Mouse (Mus musculus) embryo, embryonic 11 days (tissue): ENCODE results near the gene Akap2.

Source experiments
- DNase-seq: peaks from one replicate; pipeline ENCODE4 v3.0.0-alpha.2; 2015

The Akap2 gene

DNA sequence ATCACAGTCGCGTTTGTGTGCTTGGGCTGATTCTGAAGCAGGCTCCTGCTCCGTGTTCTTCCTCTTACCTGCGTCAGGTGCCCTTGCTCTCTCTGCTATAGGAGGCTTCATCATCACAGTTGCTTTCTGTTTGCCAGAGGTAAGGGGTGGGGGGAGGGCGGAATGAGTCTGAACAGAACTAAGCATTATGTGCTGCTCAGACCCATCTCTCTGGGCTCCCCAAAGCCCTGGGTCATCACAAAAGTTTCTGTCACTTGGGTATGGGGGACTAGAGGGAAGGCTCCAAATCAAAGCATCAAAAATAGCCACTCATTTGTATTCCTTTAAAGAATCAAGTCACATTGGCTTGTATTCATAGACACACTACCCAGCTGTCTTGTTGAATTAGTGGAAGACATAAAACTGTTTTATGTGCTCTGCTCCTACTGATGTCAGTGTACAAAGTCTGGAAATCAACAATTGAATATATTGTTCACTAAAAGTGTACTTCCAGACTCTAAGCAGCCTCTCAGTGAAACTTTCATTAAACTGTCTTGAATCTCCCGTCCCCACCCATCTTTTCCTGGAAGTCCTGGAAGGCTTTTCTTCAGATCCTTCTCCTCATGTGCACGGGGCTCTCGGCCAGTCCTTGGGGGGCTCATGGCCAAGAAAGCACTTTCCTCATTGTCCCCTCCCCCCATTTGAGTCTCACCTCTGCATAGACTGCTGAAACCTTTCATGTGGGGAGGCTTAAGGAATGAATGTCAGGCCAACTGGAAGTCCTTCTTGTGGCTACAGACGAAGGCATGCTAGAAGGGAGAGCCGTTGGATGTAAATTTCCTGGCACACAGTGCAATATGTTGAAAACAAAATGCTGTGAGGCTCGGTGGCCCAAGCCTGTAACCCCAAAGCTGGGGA, 13.6 kb upstream of the Akap2 start:
- DNase-seq, result no peak

GRCm38 (mm10) chr4:57704575-57704974, 12.9 kb upstream of the Akap2 start:
- no peak for DNase-seq

DNA sequence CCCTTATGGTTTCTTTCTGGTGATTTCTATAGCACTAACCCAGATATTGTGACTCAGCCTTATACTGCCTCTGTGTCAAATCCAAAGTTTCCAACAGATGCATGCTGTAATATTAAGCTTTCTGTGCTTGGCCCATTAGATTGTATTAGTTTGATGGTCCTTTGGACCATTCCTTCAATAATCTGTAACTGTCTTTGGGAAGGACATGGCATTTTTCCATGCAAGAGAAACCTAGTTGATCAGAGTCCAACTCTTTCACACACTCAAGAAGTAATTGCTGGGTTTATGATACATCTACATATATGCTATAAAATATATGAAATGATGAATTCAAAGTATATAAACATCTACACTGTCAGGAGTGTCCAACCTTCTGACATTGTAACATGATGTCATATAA, 1.6 kb upstream of the Akap2 start:
- no peak for DNase-seq

GRCm38 (mm10) chr4:57716735-57717134, 722 bp upstream of the Akap2 start:
- peak; percentile 52 for DNase-seq

- no peak for DNase-seq
Measured at GRCm38 (mm10) chr4:57719370-57719769, 1.9 kb downstream of the Akap2 start.

DNA sequence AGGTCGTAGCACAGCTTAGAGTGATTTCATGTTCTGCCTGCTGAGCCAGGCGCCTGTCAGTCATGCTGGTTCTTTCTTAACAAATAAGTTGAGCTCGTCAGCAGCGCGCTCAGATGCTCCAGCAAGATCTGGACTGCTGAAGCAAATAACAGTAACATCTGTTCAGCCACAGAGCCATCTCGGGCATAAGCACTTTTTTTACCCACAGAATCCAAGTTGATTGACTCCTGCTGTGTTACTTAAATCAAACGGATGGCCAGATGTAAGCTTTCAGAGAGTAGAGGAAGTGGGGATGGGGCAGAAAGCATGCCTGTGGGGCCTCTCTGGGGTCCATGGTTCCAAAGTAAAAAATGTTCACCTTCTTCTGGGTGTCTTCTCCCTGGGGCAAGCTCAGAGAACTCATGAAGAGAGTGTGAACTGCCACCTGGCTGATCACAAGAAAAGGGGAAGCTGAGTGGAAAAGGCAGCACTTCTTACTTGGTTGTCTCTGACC, 3.5 kb downstream of the Akap2 start:
- peak; percentile 62 for DNase-seq

DNA sequence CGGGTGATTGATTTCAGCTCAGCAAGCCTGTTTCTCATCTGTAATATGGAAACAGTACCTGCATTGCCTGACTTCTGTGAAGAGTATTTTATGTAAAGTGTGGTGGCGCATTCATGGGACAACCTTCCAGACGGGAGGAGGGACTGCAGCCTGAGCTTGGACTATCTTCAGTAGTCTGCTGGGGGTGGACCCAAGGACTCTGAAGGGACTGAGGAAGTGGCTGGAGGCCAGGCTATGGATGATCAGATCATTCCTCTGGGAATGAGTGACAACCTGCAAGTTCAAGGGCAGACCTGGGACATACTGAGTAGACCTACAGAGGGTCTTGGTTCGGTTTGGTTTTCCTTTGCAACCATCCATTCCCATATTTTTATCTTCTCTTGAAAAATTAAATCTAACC, 4.8 kb downstream of the Akap2 start:
- DNase-seq, result no peak

DNA sequence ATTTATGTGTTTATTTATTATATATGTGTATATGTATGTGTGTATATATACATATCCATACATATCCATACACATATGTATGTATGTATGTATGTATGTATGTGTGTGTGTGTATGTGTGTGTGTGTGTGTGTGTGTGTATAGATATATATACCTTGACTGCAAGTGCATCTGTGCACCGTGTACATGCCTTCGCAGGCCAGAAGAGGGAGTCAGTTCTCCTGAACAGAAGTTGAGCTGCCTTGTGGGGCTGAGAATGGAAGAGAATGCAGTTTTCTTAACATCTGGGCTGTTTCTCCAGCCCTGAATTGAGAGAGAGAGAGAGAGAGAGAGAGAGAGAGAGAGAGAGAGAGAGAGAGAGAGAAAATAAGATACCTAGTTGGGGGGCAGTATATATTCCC, 6.2 kb downstream of the Akap2 start:
- DNase-seq, result peak; percentile 44

DNA sequence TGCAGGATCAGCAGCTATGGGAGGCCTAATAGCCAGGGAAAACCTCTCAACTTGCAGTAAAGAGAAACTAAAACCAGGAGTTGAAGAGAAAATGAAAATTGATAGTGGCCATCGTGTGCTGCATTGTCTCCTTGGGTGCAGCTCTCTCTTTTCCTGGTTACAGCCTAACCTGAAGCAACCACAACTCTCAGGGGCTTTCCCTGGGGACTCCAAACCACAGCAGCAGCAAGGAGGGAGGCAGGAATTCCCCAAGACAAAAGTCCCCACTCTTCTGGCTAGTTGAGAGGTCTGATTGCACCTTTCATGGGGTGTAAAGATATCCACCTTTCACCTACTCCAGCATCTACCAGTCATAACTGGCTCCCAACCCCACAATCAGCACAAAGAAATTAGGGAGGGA, 8.1 kb downstream of the Akap2 start:
- DNase-seq, result no peak

- DNase-seq, result no peak
Measured at GRCm38 (mm10) chr4:57728611-57729183, 11.2 kb downstream of the Akap2 start.

- no peak for DNase-seq
Measured at GRCm38 (mm10) chr4:57730047-57730446, 12.6 kb downstream of the Akap2 start.

GRCm38 (mm10) chr4:57730801-57731598, 13.5 kb downstream of the Akap2 start:
- no peak for DNase-seq

DNA sequence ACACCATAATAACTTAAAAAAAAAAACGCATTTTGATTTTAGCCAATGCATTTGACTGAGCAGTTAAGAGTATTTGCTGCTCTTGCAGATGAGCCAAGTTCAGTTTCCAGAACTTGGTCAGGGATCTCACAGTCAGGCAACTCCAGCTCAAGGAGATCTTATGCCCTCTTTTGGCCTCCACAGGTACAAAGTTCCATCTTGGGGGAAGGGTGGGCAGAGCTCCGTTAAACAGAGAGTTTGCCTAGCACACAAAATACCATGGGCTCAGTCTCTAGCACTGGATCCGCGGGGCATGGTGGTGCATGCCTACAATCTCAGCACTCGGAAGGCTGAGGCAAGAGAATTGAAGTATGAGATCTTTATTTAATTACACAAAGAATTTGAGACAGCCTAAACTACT, 14.9 kb downstream of the Akap2 start:
- DNase-seq, result no peak

- no peak for DNase-seq
Measured at GRCm38 (mm10) chr4:57733445-57733844, 16.0 kb downstream of the Akap2 start.

DNA sequence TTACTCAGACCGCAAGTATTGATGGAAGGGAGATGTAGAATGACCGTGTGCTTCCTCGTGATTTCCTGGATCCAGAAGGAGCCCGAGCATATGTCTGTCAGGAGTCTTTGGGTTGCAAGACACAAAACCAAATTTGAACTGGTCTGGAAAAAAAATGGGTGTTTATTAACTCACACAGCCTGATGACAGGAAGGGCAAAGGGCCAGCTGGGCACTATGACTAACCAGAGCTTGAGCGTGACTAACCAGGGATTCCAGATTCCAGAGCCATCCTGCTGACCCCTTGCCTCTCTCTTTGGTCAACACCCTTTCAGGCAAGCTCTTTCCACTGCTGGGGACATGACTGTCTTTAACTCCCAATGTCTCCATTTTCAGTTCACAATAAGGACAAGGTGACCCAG, 18.0 kb downstream of the Akap2 start:
- DNase-seq, result no peak

DNA sequence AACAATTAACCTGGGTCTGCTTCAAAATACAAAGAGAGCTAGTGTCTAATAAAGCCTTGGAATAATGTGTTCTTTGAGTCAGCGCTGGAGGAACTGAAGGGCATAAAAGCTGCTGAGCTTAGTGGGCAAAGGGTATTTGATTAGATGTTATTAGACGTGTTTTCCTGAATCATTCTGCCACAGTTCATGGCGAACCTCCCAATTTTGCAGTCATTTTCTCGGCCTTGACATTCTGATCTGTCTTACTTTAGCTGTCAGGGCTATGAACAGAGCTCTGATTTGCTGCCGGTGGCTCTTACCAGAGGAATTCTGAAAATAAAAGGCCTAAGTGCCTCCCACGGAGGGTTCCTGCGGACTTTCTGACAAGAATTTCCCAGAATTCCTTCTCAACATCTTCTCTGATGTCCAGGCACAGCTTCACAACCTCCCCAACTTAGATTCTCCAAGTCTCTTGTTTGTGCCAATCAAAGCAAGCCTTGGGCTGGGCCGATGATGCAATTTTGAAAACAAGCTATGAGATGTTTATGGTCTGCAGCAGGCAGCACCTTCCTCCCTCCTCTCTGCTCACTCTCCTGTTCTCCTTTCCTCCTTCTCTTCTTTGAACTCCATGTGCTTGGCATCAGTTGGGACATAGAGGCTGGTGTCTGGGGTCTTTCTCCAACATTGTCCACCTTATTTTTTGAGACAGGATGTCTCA, 21.5 kb downstream of the Akap2 start:
- DNase-seq, result peak; percentile 61

- no peak for DNase-seq
Measured at GRCm38 (mm10) chr4:57743325-57743929, 26.0 kb downstream of the Akap2 start.

GRCm38 (mm10) chr4:57750651-57751050, 33.2 kb downstream of the Akap2 start:
- DNase-seq, result no peak

- DNase-seq, result no peak
Measured at GRCm38 (mm10) chr4:57751054-57751453, 33.6 kb downstream of the Akap2 start.

DNA sequence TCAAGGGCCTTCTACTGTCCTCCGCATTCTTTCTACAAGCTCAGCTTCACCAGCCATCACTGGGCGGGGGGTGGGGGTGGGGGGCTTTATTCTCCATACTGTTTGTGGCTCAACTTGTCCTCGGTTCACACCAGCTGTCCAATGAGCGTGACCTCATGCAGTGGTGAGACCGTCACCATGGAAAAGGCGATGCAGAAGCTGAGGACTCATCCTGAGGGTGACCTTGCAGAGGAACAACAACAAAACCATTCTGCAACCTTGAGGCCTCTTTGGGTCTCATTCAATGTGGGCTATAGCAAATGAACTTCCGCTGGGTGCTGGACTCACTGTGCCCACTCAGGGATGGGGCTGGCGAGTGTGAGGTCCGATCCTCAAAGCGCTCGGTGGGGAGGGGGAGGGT, 34.1 kb downstream of the Akap2 start:
- no peak for DNase-seq

DNA sequence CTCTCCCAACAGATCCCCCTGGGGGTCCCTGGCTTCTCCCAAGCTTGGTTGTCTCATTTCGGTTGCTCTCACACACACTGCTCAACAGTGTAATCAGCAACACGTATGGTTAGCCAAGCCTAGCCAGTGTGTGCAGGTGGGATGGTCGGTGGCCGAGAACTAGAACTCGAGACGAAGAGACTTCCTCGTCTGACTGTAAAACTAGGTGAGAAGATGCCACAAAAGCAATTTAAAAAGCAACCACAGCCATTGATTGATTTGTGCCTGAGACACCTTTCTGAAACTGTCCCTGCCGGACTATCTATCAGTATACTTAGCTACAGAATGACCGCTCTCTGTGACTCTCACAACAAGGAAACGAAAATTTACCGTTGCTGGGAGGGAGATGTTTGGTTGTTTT, 37.6 kb downstream of the Akap2 start:
- no peak for DNase-seq

DNA sequence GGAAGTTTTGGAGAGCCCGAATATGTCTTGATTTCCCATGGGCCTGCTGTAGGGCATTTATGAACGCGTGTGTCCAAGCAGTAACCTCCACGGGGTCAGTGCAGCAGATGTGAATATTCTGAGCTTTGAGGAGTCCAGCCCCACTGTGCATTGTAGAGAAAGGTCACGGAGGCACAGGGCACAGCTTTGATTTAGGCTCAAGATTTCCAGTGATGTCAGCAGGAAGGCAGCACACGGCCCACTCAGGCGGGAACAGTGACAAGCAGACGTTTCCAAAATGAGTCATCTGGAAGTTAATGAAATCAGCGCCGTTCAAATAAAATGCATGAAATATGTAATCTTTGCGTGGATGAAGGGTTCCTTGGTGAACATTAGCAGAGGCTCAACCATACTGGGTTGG, 40.5 kb downstream of the Akap2 start:
- DNase-seq, result peak; percentile 30

- no peak for DNase-seq
Measured at GRCm38 (mm10) chr4:57762424-57762823, 45.0 kb downstream of the Akap2 start.
